Mouse (Mus musculus): Measurements from ENCODE around the gene Meis3. TPM values are rescaled to one million over a fixed set of nuclear protein-coding genes. Genes with fewer than 3 reads are reported as not detected.

Gene Meis3
- total RNA-seq, 2 experiments from 2014 or later: not detected

DNA sequence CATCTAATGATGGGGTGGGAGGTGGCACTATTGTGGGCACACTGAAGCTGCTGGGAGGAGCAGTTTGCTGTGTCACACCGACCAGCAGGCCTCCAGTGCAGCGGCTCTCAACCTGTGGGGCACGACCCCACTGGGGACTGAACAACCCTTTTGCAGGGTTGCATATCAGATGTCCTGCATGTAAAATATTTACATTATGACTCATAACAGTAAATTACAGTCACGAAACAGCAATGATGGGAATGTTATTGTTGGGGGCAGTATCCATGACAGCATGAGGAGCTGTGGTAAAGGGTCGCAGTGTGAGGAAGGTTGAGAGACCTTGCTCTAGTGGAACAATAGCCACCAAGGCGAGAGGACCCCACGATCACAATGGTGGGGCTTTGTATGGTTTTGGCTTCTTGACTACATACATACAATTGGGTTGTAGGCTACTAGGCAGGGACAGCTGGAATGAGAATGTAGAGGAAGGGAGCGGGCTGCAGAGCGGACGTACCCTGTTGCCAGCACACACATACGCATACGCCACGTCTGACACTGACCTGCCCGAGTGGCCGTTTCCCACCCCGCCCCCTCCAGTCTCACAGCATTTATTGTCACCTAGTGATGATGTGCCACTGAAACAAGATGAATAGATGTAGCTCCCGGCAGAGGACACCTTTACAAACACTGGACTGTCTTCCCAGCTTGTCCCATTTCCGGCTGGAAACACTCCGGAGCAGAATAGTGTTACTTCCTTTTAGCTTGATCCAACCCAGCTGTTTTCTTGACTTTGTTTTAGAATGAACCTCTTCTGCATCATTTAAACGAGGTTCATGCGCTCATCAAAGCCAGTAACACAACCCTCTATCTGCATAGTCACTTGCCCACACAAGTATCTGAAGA lies 34.1 kb downstream of the Meis3 start:
- ATAC-seq (replicated peaks; ENCODE audit: poor library complexity): no peak

DNA sequence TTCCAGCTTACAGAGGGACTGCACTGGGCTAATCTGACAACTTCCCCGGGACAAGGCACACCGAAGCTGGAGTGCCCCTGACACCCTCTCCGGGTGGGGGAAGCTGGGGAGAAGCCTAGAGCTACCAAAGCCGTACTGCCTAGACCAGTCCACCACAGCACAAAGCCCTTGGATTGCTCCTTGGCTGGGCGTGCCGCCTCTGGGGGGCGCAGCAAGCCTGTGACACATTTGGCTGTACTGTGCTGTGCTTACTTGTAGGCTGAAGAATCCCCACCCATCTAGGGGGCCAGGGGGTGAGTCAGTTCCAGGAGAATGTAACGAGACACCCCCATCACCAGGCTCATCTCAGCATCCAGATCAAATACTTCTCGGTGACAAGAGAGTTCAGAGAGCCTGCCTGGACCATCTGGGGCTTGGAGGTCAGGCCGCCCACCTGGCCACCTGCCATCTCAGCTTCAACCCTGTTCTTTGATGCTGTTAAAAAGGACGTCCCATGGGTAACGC lies 36.0 kb downstream of the Meis3 start:
- ATAC-seq (replicated peaks; ENCODE audit: poor library complexity): peak; percentile 32; the same call in 1 of the 2 replicates

DNA sequence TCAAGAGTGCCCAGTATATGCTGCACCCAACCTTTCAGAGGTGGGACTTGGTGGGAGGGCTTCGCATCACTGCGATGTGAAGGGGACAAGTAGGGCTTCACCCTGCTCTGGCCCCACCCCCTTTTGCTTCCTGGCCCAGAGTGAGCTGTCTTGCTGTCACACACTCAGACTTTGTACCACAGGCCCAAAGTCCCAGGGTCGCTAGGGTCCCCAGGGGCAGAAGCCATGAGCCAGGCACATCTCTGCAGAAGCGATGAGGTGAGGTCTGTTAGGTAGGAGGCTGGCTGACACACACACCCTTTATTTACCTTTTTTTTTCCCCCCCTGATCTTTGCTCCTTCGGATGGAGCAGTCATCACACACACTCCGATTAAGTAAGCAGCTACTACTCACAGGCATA lies 38.3 kb downstream of the Meis3 start:
- no peak for ATAC-seq (replicated peaks; ENCODE audit: poor library complexity)

DNA sequence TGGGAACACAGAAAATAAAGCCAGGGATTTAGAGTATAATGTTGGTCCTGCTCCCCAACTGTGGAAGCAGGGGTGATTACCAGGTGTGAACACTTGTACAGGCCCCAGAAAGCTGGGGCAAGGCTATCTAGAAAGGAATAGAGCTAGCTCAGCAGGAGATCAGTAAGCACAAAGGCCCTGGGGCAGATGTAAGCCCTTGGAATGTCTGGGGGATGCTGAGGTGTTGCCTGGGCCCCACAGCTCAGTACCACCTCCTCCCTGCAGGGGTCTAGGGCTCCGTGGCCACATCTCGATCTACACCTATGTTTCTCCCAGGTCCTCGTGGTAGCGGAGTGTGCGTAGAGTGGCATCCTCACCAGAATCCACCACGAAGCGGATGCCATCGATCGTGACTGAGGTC lies 39.1 kb downstream of the Meis3 start:
- ATAC-seq (replicated peaks; ENCODE audit: poor library complexity): peak; percentile 20

DNA sequence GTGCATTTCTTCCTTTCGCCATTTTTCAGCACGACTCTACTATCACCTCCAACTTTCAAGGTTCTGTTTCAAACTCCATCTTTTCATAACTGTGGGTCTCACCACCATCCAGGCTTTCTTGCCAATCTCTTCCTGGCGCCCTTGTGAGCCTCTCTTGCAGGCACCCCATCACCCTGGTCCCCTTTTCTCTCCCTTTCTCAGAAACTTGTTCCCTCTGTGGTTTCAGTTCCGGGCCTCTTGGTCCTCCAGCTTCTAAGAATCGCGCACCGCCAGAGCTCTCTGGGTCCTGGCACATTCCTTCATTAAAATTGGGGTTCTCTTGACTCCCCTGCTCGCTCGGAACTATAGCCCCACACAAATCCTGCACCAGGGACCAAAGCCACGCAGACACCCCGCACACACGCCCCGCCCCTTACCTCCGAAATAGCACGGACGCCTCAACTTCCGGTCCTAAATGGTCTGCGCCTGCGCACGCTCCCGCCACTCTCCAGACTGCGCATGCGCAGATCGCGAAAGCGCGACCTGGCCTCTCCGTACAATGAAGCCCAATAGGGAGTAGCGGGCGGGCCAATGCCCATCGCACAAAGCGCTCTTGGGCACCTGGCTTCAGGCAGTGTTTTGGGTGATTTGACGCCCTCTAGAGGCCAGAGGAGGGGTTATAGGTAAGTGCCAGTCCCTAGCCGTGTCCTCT lies 46.8 kb downstream of the Meis3 start, which contains the start of gene Dhx34:
Gene Dhx34, minus strand, starts transcription at position 456 of the 691 bp plus-strand sequence.
- ATAC-seq (replicated peaks; ENCODE audit: poor library complexity): peak; percentile 98

DNA sequence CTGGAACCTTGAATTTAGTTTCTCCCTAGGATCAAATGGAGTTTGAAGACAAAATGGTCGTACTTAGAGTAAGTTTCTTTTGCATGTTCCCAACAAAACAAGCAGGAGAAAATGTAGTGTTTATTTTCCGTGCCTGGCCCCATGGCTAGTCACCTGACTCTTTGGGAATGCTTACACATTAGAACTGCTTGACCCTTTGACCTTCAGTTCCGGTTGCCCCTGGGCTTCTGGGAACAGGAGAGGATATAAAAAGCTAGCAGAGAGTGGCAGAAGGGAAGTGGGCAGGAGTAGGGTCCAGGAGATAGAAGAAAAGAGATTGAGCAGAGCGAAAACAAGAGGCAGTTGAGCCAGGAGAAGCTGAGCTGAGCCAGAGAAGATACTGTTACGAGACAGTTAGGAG lies 55.0 kb downstream of the Meis3 start:
- no peak for ATAC-seq (replicated peaks; ENCODE audit: poor library complexity)

Other genes starting within 250 kb of the Meis3 start
- gene Nop53, start 229.0 kb upstream of the Meis3 start, total RNA-seq (2015): 64.0 and 65.0 TPM in 2 replicates
- gene Nop53, start 229.0 kb upstream of the Meis3 start, total RNA-seq (2017): 230 and 286 TPM in 2 replicates
- gene Ehd2, start 207.5 kb upstream of the Meis3 start, total RNA-seq (2015): 0.07 and 0.27 TPM in 2 replicates
- gene Ehd2, start 207.5 kb upstream of the Meis3 start, total RNA-seq (2017): 0.21 and 0.24 TPM in 2 replicates
- 14.7 and 14.9 TPM in 2 replicates for gene Bicra, start 127.2 kb upstream of the Meis3 start, total RNA-seq (2015)
- 1.1 and 3.4 TPM in 2 replicates for gene Bicra, start 127.2 kb upstream of the Meis3 start, total RNA-seq (2017)
- gene Zfp541, start 113.3 kb upstream of the Meis3 start, total RNA-seq (2015): 0.15 TPM in 1 of 2 replicates, not detected in the other
- 0.04 TPM in 1 of 2 replicates, not detected in the other for gene Zfp541, start 113.3 kb upstream of the Meis3 start, total RNA-seq (2017)
- 69.2 and 72.0 TPM in 2 replicates for gene Napa, start 76.6 kb upstream of the Meis3 start, total RNA-seq (2015)
- gene Napa, start 76.6 kb upstream of the Meis3 start, total RNA-seq (2017): 46.2 and 57.8 TPM in 2 replicates
- gene Kptn, start 55.2 kb upstream of the Meis3 start, total RNA-seq (2015): 8.1 and 10.7 TPM in 2 replicates
- 8.3 and 10.6 TPM in 2 replicates for gene Kptn, start 55.2 kb upstream of the Meis3 start, total RNA-seq (2017)
- gene Slc8a2, start 45.3 kb upstream of the Meis3 start, total RNA-seq (2015): not detected in 2 replicates
- not detected in 2 replicates for gene Slc8a2, start 45.3 kb upstream of the Meis3 start, total RNA-seq (2017)
- 6.0 and 6.7 TPM in 2 replicates for gene Dhx34, start 46.9 kb downstream of the Meis3 start, total RNA-seq (2015)
- gene Dhx34, start 46.9 kb downstream of the Meis3 start, total RNA-seq (2017): 6.6 and 8.1 TPM in 2 replicates
- gene C5ar2, start 69.1 kb downstream of the Meis3 start, total RNA-seq (2015): 1.1 and 1.7 TPM in 2 replicates
- gene C5ar2, start 69.1 kb downstream of the Meis3 start, total RNA-seq (2017): 1.1 and 1.3 TPM in 2 replicates
- gene C5ar1, start 84.5 kb downstream of the Meis3 start, total RNA-seq (2015): 2.4 and 4.0 TPM in 2 replicates
- gene C5ar1, start 84.5 kb downstream of the Meis3 start, total RNA-seq (2017): 0.57 and 1.2 TPM in 2 replicates
- gene Inafm1, start 98.5 kb downstream of the Meis3 start, total RNA-seq (2015): 5.0 and 11.3 TPM in 2 replicates
- gene Inafm1, start 98.5 kb downstream of the Meis3 start, total RNA-seq (2017): 5.2 and 6.8 TPM in 2 replicates
- 17.3 and 19.8 TPM in 2 replicates for gene Ccdc9, start 111.7 kb downstream of the Meis3 start, total RNA-seq (2015)
- gene Ccdc9, start 111.7 kb downstream of the Meis3 start, total RNA-seq (2017): 87.9 and 99.6 TPM in 2 replicates
- 0.25 and 1.8 TPM in 2 replicates for gene Bbc3, start 133.3 kb downstream of the Meis3 start, total RNA-seq (2015)
- gene Bbc3, start 133.3 kb downstream of the Meis3 start, total RNA-seq (2017): 0.84 and 1.2 TPM in 2 replicates
- gene Sae1, start 212.7 kb downstream of the Meis3 start, total RNA-seq (2015): 76.8 and 81.3 TPM in 2 replicates
- gene Sae1, start 212.7 kb downstream of the Meis3 start, total RNA-seq (2017): 429 and 547 TPM in 2 replicates
- gene Zc3h4, start 225.8 kb downstream of the Meis3 start, total RNA-seq (2015): 36.5 and 38.7 TPM in 2 replicates
- gene Zc3h4, start 225.8 kb downstream of the Meis3 start, total RNA-seq (2017): 25.9 and 33.5 TPM in 2 replicates